Comparison of ENCODE assay signal across 10 mouse cellular contexts in the genomic region with DNA sequence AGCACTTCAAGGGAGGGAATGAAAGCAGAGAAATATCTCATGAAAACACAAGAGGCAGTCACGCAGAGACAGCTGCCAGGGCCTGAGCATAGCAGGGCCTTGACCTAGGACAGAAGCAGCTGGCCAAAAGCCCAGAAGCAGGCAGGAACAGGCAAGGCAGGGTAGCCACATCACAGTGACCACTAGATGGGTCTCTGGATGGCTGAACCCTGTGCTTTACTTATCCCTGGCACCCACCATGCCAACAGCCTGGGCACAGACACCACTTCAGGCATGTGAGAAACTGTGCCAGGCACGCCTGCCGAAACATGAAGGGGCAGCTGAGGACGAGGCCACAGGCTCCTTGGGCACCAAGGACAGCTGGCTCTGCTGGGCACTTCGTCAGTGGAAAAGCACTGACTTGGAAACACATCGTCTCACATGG.
A peak's percentile ranks its signal among the peaks of the same experiment; 100 is the strongest.
DNase-seq lines count a peak whose midpoint lies in the region; ATAC-seq and TF ChIP-seq lines count a peak whose summit lies in the region.
"Had no signal": no experiment of that assay in that cellular context is flagged by ENCODE, and none has a peak within 500 bp of the region (broad histone marks: within the 10 kb centered on the region; RNA-seq: fewer than 3 reads in every experiment).

No protein-coding gene starts in this region.

- no peak for DNase-seq in forebrain, embryonic 11.5 days (ENCODE audit: low spot score)
- DNase-seq in gastrocnemius, postnatal 25 days, result peak; percentile 85
- DNase-seq in lung, embryonic 14.5 days, result peak; percentile 80
- DNase-seq in left cerebral cortex, adult 2 months (ENCODE audit: extremely low spot score in 1 of 2, low spot score in 2 of 2), result no peak

- H3K4me1 ChIP-seq in forebrain, embryonic 13.5 days, result peaks cover 9% of the 10 kb centered on the region
- no peaks in the 10 kb centered on the region for H3K4me1 ChIP-seq in forebrain, embryonic 11.5 days (replicated peaks; ENCODE audit: control insufficient read depth, insufficient read depth, low read length)
- peaks cover under 1% of the 10 kb centered on the region for H3K4me1 ChIP-seq in midbrain, embryonic 16.5 days (ENCODE audit: control insufficient read depth, insufficient read depth, low read length)
- H3K4me1 ChIP-seq in midbrain, embryonic 15.5 days, result peaks cover 5% of the 10 kb centered on the region
- H3K4me1 ChIP-seq in lung, embryonic 14.5 days (ENCODE audit: insufficient read depth), result peaks cover 19% of the 10 kb centered on the region
- no peaks in the 10 kb centered on the region for H3K4me1 ChIP-seq in liver, embryonic 12.5 days

- ATAC-seq in forebrain, embryonic 13.5 days, result 0 out of 2 replicates have a peak, but pooled peaks have one; percentile 39
- ATAC-seq in forebrain, embryonic 11.5 days (replicated peaks; ENCODE audit: low FRiP score), result no peak
- ATAC-seq in midbrain, embryonic 16.5 days, result peak; percentile 27; the same call in 1 of the 2 replicates
- ATAC-seq in midbrain, embryonic 15.5 days (replicated peaks), result no peak
- peak; percentile 50 for ATAC-seq in lung, embryonic 14.5 days (ENCODE audit: insufficient read depth)
- no peak for ATAC-seq in liver, embryonic 12.5 days

- 72% methylated on average over 6 of the region's 6 CpGs for WGBS in forebrain, embryonic 13.5 days
- 85% methylated on average over 6 of the region's 6 CpGs for WGBS in forebrain, embryonic 11.5 days
- WGBS in midbrain, embryonic 16.5 days, result 73% methylated on average over 6 of the region's 6 CpGs
- WGBS in midbrain, embryonic 15.5 days, result 74% methylated on average over 6 of the region's 6 CpGs
- whole genome bisulfite sequencing in lung, embryonic 14.5 days, result 64% methylated on average over 6 of the region's 6 CpGs
- 68% methylated on average over 6 of the region's 6 CpGs for WGBS in liver, embryonic 12.5 days (ENCODE audit: insufficient replicate concordance)

- no peak overlapping the region for H3K27ac ChIP-seq in forebrain, embryonic 13.5 days
- no peak overlapping the region for H3K27ac ChIP-seq in forebrain, embryonic 11.5 days (ENCODE audit: low read depth, low read length)
- no peak overlapping the region for H3K27ac ChIP-seq in midbrain, embryonic 16.5 days (ENCODE audit: low read length)
- H3K27ac ChIP-seq in midbrain, embryonic 15.5 days, result no peak overlapping the region
- H3K27ac ChIP-seq in lung, embryonic 14.5 days (ENCODE audit: low read depth), result no peak overlapping the region
- H3K27ac ChIP-seq in liver, embryonic 12.5 days, result no peak overlapping the region
- no peak overlapping the region for H3K27ac ChIP-seq in left cerebral cortex, adult 2 months
- H3K27ac ChIP-seq: neural tube, embryonic 13.5 days had no signal

- no peak overlapping the region for H3K9ac ChIP-seq in forebrain, embryonic 13.5 days
- H3K9ac ChIP-seq in forebrain, embryonic 11.5 days (ENCODE audit: low read length), result no peak overlapping the region
- H3K9ac ChIP-seq in midbrain, embryonic 16.5 days (ENCODE audit: low read depth, low read length), result no peak overlapping the region
- H3K9ac ChIP-seq in midbrain, embryonic 15.5 days, result no peak overlapping the region
- H3K9ac ChIP-seq in lung, embryonic 14.5 days, result no peak overlapping the region
- H3K9ac ChIP-seq in liver, embryonic 12.5 days, result no peak overlapping the region
- H3K9ac ChIP-seq: neural tube, embryonic 13.5 days had no signal

- no peak overlapping the region for H3K4me3 ChIP-seq in forebrain, embryonic 13.5 days
- H3K4me3 ChIP-seq in forebrain, embryonic 11.5 days (ENCODE audit: low read depth, low read length), result no peak overlapping the region
- H3K4me3 ChIP-seq in midbrain, embryonic 16.5 days (ENCODE audit: low read depth, low read length), result no peak overlapping the region
- no peak overlapping the region for H3K4me3 ChIP-seq in midbrain, embryonic 15.5 days
- no peak overlapping the region for H3K4me3 ChIP-seq in lung, embryonic 14.5 days (ENCODE audit: low read depth, low read length)
- H3K4me3 ChIP-seq in liver, embryonic 12.5 days, result no peak overlapping the region
- H3K4me3 ChIP-seq in left cerebral cortex, adult 2 months, result no peak overlapping the region
- H3K4me3 ChIP-seq: neural tube, embryonic 13.5 days had no signal

- peak; percentile 40 for TF ChIP-seq CTCF in lung, embryonic 14.5 days (IDR thresholded peaks at IDR 0.05; ENCODE audit: low read depth)
- no peak; the same call in 1 of the 2 replicates for TF ChIP-seq CTCF in left cerebral cortex, adult 2 months (IDR thresholded peaks at IDR 0.05)

- no peaks in the 10 kb centered on the region for H3K27me3 ChIP-seq in forebrain, embryonic 13.5 days
- H3K27me3 ChIP-seq in forebrain, embryonic 11.5 days (ENCODE audit: control insufficient read depth, insufficient read depth, low read length), result no peaks in the 10 kb centered on the region
- no peaks in the 10 kb centered on the region for H3K27me3 ChIP-seq in midbrain, embryonic 16.5 days (ENCODE audit: control insufficient read depth, insufficient read depth, low read depth, low read length)
- H3K27me3 ChIP-seq in midbrain, embryonic 15.5 days (replicated peaks), result no peaks in the 10 kb centered on the region
- H3K27me3 ChIP-seq in lung, embryonic 14.5 days (ENCODE audit: insufficient read depth, low read length), result no peaks in the 10 kb centered on the region
- H3K27me3 ChIP-seq in liver, embryonic 12.5 days (replicated peaks), result no peaks in the 10 kb centered on the region
- H3K27me3 ChIP-seq: CH12.LX; neural tube, embryonic 13.5 days had no signal

- H3K9me3 ChIP-seq in forebrain, embryonic 13.5 days (replicated peaks), result no peaks in the 10 kb centered on the region
- H3K9me3 ChIP-seq in forebrain, embryonic 11.5 days (ENCODE audit: control insufficient read depth, low read length), result no peaks in the 10 kb centered on the region
- H3K9me3 ChIP-seq in midbrain, embryonic 16.5 days (replicated peaks; ENCODE audit: control insufficient read depth, low read length, poor library complexity, severe bottlenecking), result no peaks in the 10 kb centered on the region
- H3K9me3 ChIP-seq in midbrain, embryonic 15.5 days, result no peaks in the 10 kb centered on the region
- H3K9me3 ChIP-seq in lung, embryonic 14.5 days (ENCODE audit: low read depth, low read length), result no peaks in the 10 kb centered on the region
- H3K9me3 ChIP-seq in liver, embryonic 12.5 days (replicated peaks), result no peaks in the 10 kb centered on the region
- H3K9me3 ChIP-seq: neural tube, embryonic 13.5 days had no signal

- H3K36me3 ChIP-seq in forebrain, embryonic 13.5 days (ENCODE audit: poor library complexity, severe bottlenecking), result no peaks in the 10 kb centered on the region
- H3K36me3 ChIP-seq in forebrain, embryonic 11.5 days (ENCODE audit: control insufficient read depth, insufficient read depth, low read length), result no peaks in the 10 kb centered on the region
- no peaks in the 10 kb centered on the region for H3K36me3 ChIP-seq in midbrain, embryonic 16.5 days (ENCODE audit: control insufficient read depth, insufficient read depth, low read length)
- no peaks in the 10 kb centered on the region for H3K36me3 ChIP-seq in midbrain, embryonic 15.5 days (replicated peaks)
- H3K36me3 ChIP-seq in lung, embryonic 14.5 days (ENCODE audit: insufficient read depth), result no peaks in the 10 kb centered on the region
- no peaks in the 10 kb centered on the region for H3K36me3 ChIP-seq in liver, embryonic 12.5 days
- H3K36me3 ChIP-seq: neural tube, embryonic 13.5 days had no signal

- intact Hi-C loops in left cerebral cortex, adult 2 months (cut with DNase I), result no loop called here

- H3K4me2 ChIP-seq in forebrain, embryonic 13.5 days, result no peak overlapping the region
- no peak overlapping the region for H3K4me2 ChIP-seq in forebrain, embryonic 11.5 days (ENCODE audit: low read depth, low read length, severe bottlenecking)
- H3K4me2 ChIP-seq in midbrain, embryonic 16.5 days (ENCODE audit: low read length), result no peak overlapping the region
- H3K4me2 ChIP-seq in midbrain, embryonic 15.5 days, result no peak overlapping the region
- no peak overlapping the region for H3K4me2 ChIP-seq in lung, embryonic 14.5 days
- no peak overlapping the region for H3K4me2 ChIP-seq in liver, embryonic 12.5 days
- H3K4me2 ChIP-seq: neural tube, embryonic 13.5 days had no signal

Comparison
In these comparisons a context has a peak if more than half of its experiments do, and no peak if none do; other contexts are left out.
1. ATAC-seq: peak in forebrain, embryonic 13.5 days (single experiment), midbrain, embryonic 16.5 days (single experiment) and lung, embryonic 14.5 days (single experiment); none in forebrain, embryonic 11.5 days (single experiment), midbrain, embryonic 15.5 days (single experiment) and liver, embryonic 12.5 days (single experiment).
2. DNase-seq: peak in gastrocnemius, postnatal 25 days (single experiment) and lung, embryonic 14.5 days (single experiment); none in forebrain, embryonic 11.5 days (single experiment) and left cerebral cortex, adult 2 months (0 of 2).